Mouse (Mus musculus): Measurements from ENCODE around the gene Fam3c. TPM values are rescaled to one million over a fixed set of nuclear protein-coding genes. Genes with fewer than 3 reads are reported as not detected.

The Fam3c gene
- 43.1 and 47.0 TPM in 2 replicates for polyA plus RNA-seq (2014; fragmentation: Nextera tagmentation; extraction: Ambion mirVana)

- no peaks in the 10 kb centered on the region for H3K4me1 ChIP-seq (ENCODE audit: control insufficient read depth, insufficient read depth, low read length)
- peak; percentile 97 for ATAC-seq (replicated peaks; ENCODE audit: insufficient number of reproducible peaks, low FRiP score, low TSS enrichment, low read depth)
- H3K4me3 ChIP-seq (ENCODE audit: low read depth, low read length): peak within 1 kb of the TSS; percentile 80
- no peaks in the 10 kb centered on the region for H3K9me3 ChIP-seq (replicated peaks; ENCODE audit: control insufficient read depth, low read length)
- H3K27ac ChIP-seq (replicated peaks; ENCODE audit: low read depth, low read length): peak within 1 kb of the TSS; percentile 72
- DNase-seq (ENCODE audit: low spot score): peak; percentile 96
- H3K36me3 ChIP-seq (replicated peaks; ENCODE audit: control insufficient read depth, insufficient read depth, low read depth, low read length): no peaks in the 10 kb centered on the region
- H3K4me2 ChIP-seq (ENCODE audit: low read depth, low read length): peak within 1 kb of the TSS; percentile 56
- WGBS: under 1% methylated on average over 35 of the region's 38 CpGs
- H3K27me3 ChIP-seq (ENCODE audit: control insufficient read depth, insufficient read depth, low read length): no peaks in the 10 kb centered on the region
- H3K9ac ChIP-seq (replicated peaks; ENCODE audit: low read length): peak within 1 kb of the TSS; percentile 91
Observed at GRCm38 (mm10) chr6:22356086-22356507, at the start of gene Fam3c. Gene Fam3c, minus strand, starts transcription at chr6:22356243.

GRCm38 (mm10) chr6:22405021-22405420 is 49.0 kb upstream of the Fam3c start:
- H3K27me3 ChIP-seq (ENCODE audit: control insufficient read depth, insufficient read depth, low read length): no peaks in the 10 kb centered on the region
- no peaks in the 10 kb centered on the region for H3K36me3 ChIP-seq (replicated peaks; ENCODE audit: control insufficient read depth, insufficient read depth, low read depth, low read length)
- no peak for DNase-seq (ENCODE audit: low spot score)
- ATAC-seq (replicated peaks; ENCODE audit: insufficient number of reproducible peaks, low FRiP score, low TSS enrichment, low read depth): no peak
- H3K4me2 ChIP-seq (ENCODE audit: low read depth, low read length): no peak overlapping the region
- H3K9me3 ChIP-seq (replicated peaks; ENCODE audit: control insufficient read depth, low read length): no peaks in the 10 kb centered on the region
- WGBS: 86% methylated on average over 3 of the region's 3 CpGs
- no peak overlapping the region for H3K27ac ChIP-seq (replicated peaks; ENCODE audit: low read depth, low read length)
- H3K9ac ChIP-seq (replicated peaks; ENCODE audit: low read length): no peak overlapping the region
- no peaks in the 10 kb centered on the region for H3K4me1 ChIP-seq (ENCODE audit: control insufficient read depth, insufficient read depth, low read length)
- H3K4me3 ChIP-seq (ENCODE audit: low read depth, low read length): no peak overlapping the region

GRCm38 (mm10) chr6:22403736-22404135 is 47.7 kb upstream of the Fam3c start:
- Histone ChIP-seq H3K9ac (replicated peaks; ENCODE audit: low read length) (no peak overlapping the region), H3K9me3 (replicated peaks; ENCODE audit: control insufficient read depth, low read length) (no peaks in the 10 kb centered on the region), H3K27ac (replicated peaks; ENCODE audit: low read depth, low read length) (no peak overlapping the region), H3K4me3 (ENCODE audit: low read depth, low read length) (no peak overlapping the region), H3K36me3 (replicated peaks; ENCODE audit: control insufficient read depth, insufficient read depth, low read depth, low read length) (no peaks in the 10 kb centered on the region), H3K4me2 (ENCODE audit: low read depth, low read length) (no peak overlapping the region), H3K27me3 (ENCODE audit: control insufficient read depth, insufficient read depth, low read length) (no peaks in the 10 kb centered on the region), H3K4me1 (ENCODE audit: control insufficient read depth, insufficient read depth, low read length) (no peaks in the 10 kb centered on the region)
- DNase-seq (ENCODE audit: low spot score) (no peak), ATAC-seq (replicated peaks; ENCODE audit: insufficient number of reproducible peaks, low FRiP score, low TSS enrichment, low read depth) (no peak)
- 67% methylated on average over 5 of the region's 5 CpGs for WGBS

DNA sequence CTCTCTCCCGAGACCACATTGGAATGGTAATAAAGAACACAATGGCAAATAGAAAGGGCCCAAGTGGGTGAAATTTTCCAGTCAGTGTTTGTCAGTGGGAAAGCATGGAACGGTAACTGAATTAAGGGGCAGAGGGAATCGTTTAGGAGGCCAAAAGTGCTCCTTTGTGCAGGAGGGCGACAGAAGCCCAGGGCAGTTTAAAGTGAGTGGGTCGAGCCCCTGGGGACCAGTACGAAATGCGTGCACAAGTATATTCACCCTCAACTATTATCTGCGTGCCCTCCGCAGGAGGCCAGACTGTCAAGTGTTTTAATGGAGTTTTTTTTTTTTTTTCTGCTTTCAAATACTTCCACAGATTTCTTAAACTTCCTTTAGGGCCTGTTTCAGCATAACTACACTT is 47.3 kb upstream of the Fam3c start:
- Histone ChIP-seq H3K9me3 (replicated peaks; ENCODE audit: control insufficient read depth, low read length) (no peaks in the 10 kb centered on the region), H3K9ac (replicated peaks; ENCODE audit: low read length) (no peak overlapping the region), H3K36me3 (replicated peaks; ENCODE audit: control insufficient read depth, insufficient read depth, low read depth, low read length) (no peaks in the 10 kb centered on the region), H3K4me1 (ENCODE audit: control insufficient read depth, insufficient read depth, low read length) (no peaks in the 10 kb centered on the region), H3K4me3 (ENCODE audit: low read depth, low read length) (no peak overlapping the region), H3K27me3 (ENCODE audit: control insufficient read depth, insufficient read depth, low read length) (no peaks in the 10 kb centered on the region), H3K27ac (replicated peaks; ENCODE audit: low read depth, low read length) (no peak overlapping the region), H3K4me2 (ENCODE audit: low read depth, low read length) (no peak overlapping the region)
- ATAC-seq (replicated peaks; ENCODE audit: insufficient number of reproducible peaks, low FRiP score, low TSS enrichment, low read depth) (no peak), DNase-seq (ENCODE audit: low spot score) (peak; percentile 15)
- WGBS: 35% methylated on average over 9 of the region's 9 CpGs

DNA sequence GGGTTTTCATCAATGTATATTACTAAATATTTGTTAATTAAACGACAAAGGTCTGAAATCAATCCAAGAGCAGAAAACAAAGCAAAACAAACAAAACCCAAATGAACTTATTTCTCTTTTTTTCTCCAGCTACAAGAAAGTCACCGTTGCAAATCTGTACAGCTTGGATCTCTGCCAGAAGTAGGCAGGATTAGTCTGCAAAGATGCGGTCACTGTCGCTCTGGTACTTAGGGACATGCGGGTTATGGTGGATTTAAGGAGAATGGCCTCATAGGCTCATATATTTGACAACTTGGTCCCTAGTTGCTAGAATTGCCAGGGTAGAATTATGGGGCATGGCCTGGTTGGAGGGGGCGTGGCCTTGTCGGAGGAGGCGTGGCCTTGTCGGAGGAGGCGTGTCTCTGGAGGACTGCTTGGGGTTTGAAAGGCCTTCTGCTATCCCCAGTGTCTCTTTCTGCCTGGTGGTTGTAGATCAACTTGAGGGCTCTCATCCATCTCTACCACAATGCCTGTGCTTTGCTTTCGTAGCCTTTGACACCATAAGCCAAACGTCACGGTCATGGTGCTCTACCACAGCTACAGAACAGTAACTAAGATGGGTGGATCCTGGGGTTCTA is 46.6 kb upstream of the Fam3c start:
- H3K9me3 ChIP-seq (replicated peaks; ENCODE audit: control insufficient read depth, low read length): no peaks in the 10 kb centered on the region
- H3K9ac ChIP-seq (replicated peaks; ENCODE audit: low read length): no peak overlapping the region
- H3K4me2 ChIP-seq (ENCODE audit: low read depth, low read length): no peak overlapping the region
- DNase-seq (ENCODE audit: low spot score) (no peak), ATAC-seq (replicated peaks; ENCODE audit: insufficient number of reproducible peaks, low FRiP score, low TSS enrichment, low read depth) (no peak)
- no peak overlapping the region for H3K4me3 ChIP-seq (ENCODE audit: low read depth, low read length)
- no peaks in the 10 kb centered on the region for H3K27me3 ChIP-seq (ENCODE audit: control insufficient read depth, insufficient read depth, low read length)
- WGBS: 82% methylated on average over 13 of the region's 13 CpGs
- H3K36me3 ChIP-seq (replicated peaks; ENCODE audit: control insufficient read depth, insufficient read depth, low read depth, low read length): no peaks in the 10 kb centered on the region
- H3K4me1 ChIP-seq (ENCODE audit: control insufficient read depth, insufficient read depth, low read length): no peaks in the 10 kb centered on the region
- no peak overlapping the region for H3K27ac ChIP-seq (replicated peaks; ENCODE audit: low read depth, low read length)

- no peaks in the 10 kb centered on the region for H3K9me3 ChIP-seq (replicated peaks; ENCODE audit: control insufficient read depth, low read length)
- ATAC-seq (replicated peaks; ENCODE audit: insufficient number of reproducible peaks, low FRiP score, low TSS enrichment, low read depth) (no peak), DNase-seq (ENCODE audit: low spot score) (no peak)
- H3K36me3 ChIP-seq (replicated peaks; ENCODE audit: control insufficient read depth, insufficient read depth, low read depth, low read length): no peaks in the 10 kb centered on the region
- no peak overlapping the region for H3K4me2 ChIP-seq (ENCODE audit: low read depth, low read length)
- no peak overlapping the region for H3K4me3 ChIP-seq (ENCODE audit: low read depth, low read length)
- no peaks in the 10 kb centered on the region for H3K27me3 ChIP-seq (ENCODE audit: control insufficient read depth, insufficient read depth, low read length)
- no peaks in the 10 kb centered on the region for H3K4me1 ChIP-seq (ENCODE audit: control insufficient read depth, insufficient read depth, low read length)
- H3K9ac ChIP-seq (replicated peaks; ENCODE audit: low read length): no peak overlapping the region
- H3K27ac ChIP-seq (replicated peaks; ENCODE audit: low read depth, low read length): no peak overlapping the region
- WGBS: 81% methylated on average over 5 of the region's 5 CpGs
Observed at GRCm38 (mm10) chr6:22402037-22402436, 46.0 kb upstream of the Fam3c start.

DNA sequence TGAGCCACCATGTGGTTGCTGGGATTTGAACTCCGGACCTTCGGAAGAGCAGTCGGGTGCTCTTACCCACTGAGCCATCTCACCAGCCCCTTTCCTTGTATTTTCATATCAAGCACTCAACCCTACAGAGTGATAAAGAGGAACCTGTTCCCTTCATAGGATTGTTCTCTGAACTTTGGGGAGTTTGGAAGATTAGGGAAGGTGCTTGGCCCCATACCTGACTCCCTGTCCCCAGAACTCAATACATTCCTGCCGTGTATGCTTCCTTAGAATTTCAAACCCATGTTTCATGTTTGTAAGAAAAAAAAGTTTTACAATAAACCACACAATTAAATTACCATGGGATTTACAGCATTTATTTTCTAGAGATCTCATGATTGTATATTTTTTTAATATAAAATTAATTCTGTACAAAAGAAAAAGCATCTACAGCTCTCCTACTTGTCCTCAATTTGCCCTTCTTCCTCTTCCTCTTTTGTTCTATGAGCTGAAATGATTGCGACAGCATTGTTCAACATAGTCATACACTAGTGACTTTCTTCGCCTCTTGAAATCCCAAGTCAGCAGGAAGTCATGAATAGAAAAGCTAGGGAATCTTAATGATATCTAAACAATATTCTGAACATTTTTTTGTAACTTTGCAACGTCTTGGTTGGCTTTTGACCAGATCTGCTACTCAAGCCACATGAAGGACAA is 42.2 kb upstream of the Fam3c start:
- Histone ChIP-seq H3K9me3 (replicated peaks; ENCODE audit: control insufficient read depth, low read length) (no peaks in the 10 kb centered on the region), H3K4me1 (ENCODE audit: control insufficient read depth, insufficient read depth, low read length) (no peaks in the 10 kb centered on the region), H3K4me2 (ENCODE audit: low read depth, low read length) (no peak overlapping the region), H3K27ac (replicated peaks; ENCODE audit: low read depth, low read length) (no peak overlapping the region), H3K36me3 (replicated peaks; ENCODE audit: control insufficient read depth, insufficient read depth, low read depth, low read length) (no peaks in the 10 kb centered on the region), H3K4me3 (ENCODE audit: low read depth, low read length) (no peak overlapping the region), H3K9ac (replicated peaks; ENCODE audit: low read length) (no peak overlapping the region), H3K27me3 (ENCODE audit: control insufficient read depth, insufficient read depth, low read length) (no peaks in the 10 kb centered on the region)
- 91% methylated on average over 7 of the region's 7 CpGs for WGBS
- no peak for ATAC-seq (replicated peaks; ENCODE audit: insufficient number of reproducible peaks, low FRiP score, low TSS enrichment, low read depth)
- DNase-seq (ENCODE audit: low spot score): no peak

DNA sequence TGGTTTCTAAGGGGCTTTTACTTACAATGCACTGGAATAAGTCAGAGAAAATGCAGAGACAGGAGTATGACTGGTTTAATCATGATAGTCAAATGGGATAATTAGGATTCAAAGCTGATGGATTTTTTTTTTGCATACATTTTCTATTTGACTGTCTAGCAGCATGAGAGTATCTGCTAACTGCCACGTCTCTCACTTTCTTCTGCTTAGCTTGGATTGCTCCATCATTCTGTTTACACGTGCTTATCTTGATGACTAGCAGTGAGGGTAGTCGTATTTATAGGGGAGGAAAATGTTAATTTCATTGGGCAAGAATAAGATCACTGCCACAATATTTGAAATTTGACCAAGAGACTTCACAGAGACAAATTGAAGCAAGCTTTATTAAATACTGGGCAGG is 39.2 kb upstream of the Fam3c start:
- Histone ChIP-seq H3K9ac (replicated peaks; ENCODE audit: low read length) (no peak overlapping the region), H3K4me2 (ENCODE audit: low read depth, low read length) (no peak overlapping the region), H3K27me3 (ENCODE audit: control insufficient read depth, insufficient read depth, low read length) (no peaks in the 10 kb centered on the region), H3K4me3 (ENCODE audit: low read depth, low read length) (no peak overlapping the region), H3K36me3 (replicated peaks; ENCODE audit: control insufficient read depth, insufficient read depth, low read depth, low read length) (no peaks in the 10 kb centered on the region), H3K27ac (replicated peaks; ENCODE audit: low read depth, low read length) (no peak overlapping the region), H3K4me1 (ENCODE audit: control insufficient read depth, insufficient read depth, low read length) (no peaks in the 10 kb centered on the region), H3K9me3 (replicated peaks; ENCODE audit: control insufficient read depth, low read length) (no peaks in the 10 kb centered on the region)
- WGBS: 79% methylated on average over 3 of the region's 3 CpGs
- DNase-seq (ENCODE audit: low spot score): no peak
- ATAC-seq (replicated peaks; ENCODE audit: insufficient number of reproducible peaks, low FRiP score, low TSS enrichment, low read depth): no peak
